Mouse (Mus musculus) embryonic facial prominence, embryonic 10.5 days (tissue): ENCODE results near the gene 4930562C15Rik. TPM values are rescaled to one million over a fixed set of nuclear protein-coding genes. Genes with fewer than 3 reads are reported as not detected.
A peak's percentile ranks its signal among the peaks of the same experiment; 100 is the strongest.

ENCODE experiments used
- DNase-seq: peaks from one replicate; pipeline ENCODE4 v3.0.0-alpha.2; 2017; ENCODE audit warnings: low spot score
- H3K27ac ChIP-seq: fragments of 300-500 bp; sonication (generic); replicated peaks from 2 replicates; pipeline ENCODE4 v1.5.1; 2016; ENCODE audit warnings: mild to moderate bottlenecking
- H3K27me3 ChIP-seq: fragments of 300-500 bp; sonication (generic); replicated peaks from 2 replicates; pipeline ENCODE4 v1.6.1; 2016; ENCODE audit warnings: low read depth, mild to moderate bottlenecking; ENCODE audit not compliant: poor library complexity, severe bottlenecking
- H3K36me3 ChIP-seq: fragments of 300-500 bp; sonication (generic); replicated peaks from 2 replicates; pipeline ENCODE4 v1.6.1; 2016; ENCODE audit warnings: mild to moderate bottlenecking, moderate library complexity
- H3K4me1 ChIP-seq: fragments of 300-500 bp; sonication (generic); 2 replicates; pipeline ENCODE4 v1.6.1; 2016
- H3K4me3 ChIP-seq: fragments of 300-500 bp; sonication (generic); 2 replicates; pipeline ENCODE4 v1.5.1; 2016; ENCODE audit warnings: mild to moderate bottlenecking, moderate library complexity
- H3K9me3 ChIP-seq: fragments of 300-500 bp; sonication (generic); 2 replicates; pipeline ENCODE4 v1.6.1; 2016; ENCODE audit warnings: mild to moderate bottlenecking
- WGBS: fragments of 180-500 bp; shearing (Covaris S2); methylation state at CpG from one replicate; pipeline ENCODE4 v1.1.7; 2016; 5-methylcytosine and 5-hydroxymethylcytosine counted together
- polyA plus RNA-seq: library from polyadenylated mRNA; unstranded; fragments of >200 nt; fragmentation: Nextera tagmentation; extraction: Ambion mirVana; gene quantifications from 2 replicates; pipeline ENCODE4 v1.2.1, GENCODE M21; 2016

4930562C15Rik gene
- polyA plus RNA-seq, 1 experiment from 2014 or later: 0.66 TPM

GRCm38 (mm10) chr16:4881400-4882351 lies 46.5 kb downstream of the 4930562C15Rik start:
- WGBS: 80% methylated on average over 10 of the region's 10 CpGs
- peak overlapping the region; percentile 97 for H3K27ac ChIP-seq
- no peaks in the 10 kb centered on the region for H3K9me3 ChIP-seq
- peak overlapping the region; percentile 95 for H3K4me3 ChIP-seq
- H3K36me3 ChIP-seq: peaks cover 7% of the 10 kb centered on the region
- peak; percentile 27 for DNase-seq
- no peaks in the 10 kb centered on the region for H3K27me3 ChIP-seq
- H3K4me1 ChIP-seq: peaks cover 43% of the 10 kb centered on the region

DNA sequence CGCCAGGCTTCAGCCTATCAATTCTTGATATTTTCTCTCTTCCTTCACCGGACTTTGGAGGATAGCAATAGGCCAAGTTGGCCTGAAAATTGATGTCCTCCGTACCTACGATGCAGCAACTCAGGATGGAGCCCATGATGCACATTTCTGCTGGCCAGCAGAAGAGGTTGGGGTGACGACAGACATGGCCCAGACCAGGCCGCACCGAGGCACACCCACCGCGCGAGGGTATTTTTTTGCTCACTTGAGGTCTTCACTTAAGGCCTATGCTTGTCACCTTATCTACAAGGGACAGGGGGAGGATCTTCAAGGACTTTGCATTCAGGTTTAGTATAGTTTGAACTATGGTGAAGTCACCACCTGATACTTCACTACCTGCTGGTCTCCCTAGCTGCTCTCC lies 49.7 kb downstream of the 4930562C15Rik start:
- Histone ChIP-seq H3K4me3 (peak overlapping the region; percentile 79), H3K4me1 (peaks cover 41% of the 10 kb centered on the region), H3K27me3 (no peaks in the 10 kb centered on the region), H3K27ac (peak overlapping the region; percentile 93), H3K9me3 (no peaks in the 10 kb centered on the region), H3K36me3 (no peaks in the 10 kb centered on the region; the same call in 1 of the 2 replicates)
- 88% methylated on average over 10 of the region's 10 CpGs for WGBS
- DNase-seq: no peak

- H3K4me1 ChIP-seq: peaks cover 37% of the 10 kb centered on the region
- DNase-seq: peak; percentile 96
- H3K4me3 ChIP-seq: peak within 1 kb of the TSS; percentile 79
- no peaks in the 10 kb centered on the region for H3K27me3 ChIP-seq
- H3K9me3 ChIP-seq: no peaks in the 10 kb centered on the region
- H3K36me3 ChIP-seq: peaks cover 3% of the 10 kb centered on the region; the same call in 1 of the 2 replicates
- peak within 1 kb of the TSS; percentile 93 for H3K27ac ChIP-seq
- under 1% methylated on average over 74 of the region's 74 CpGs for WGBS
These were observed 50.8 kb downstream of the 4930562C15Rik start, which contains the start of gene Mgrn1 for GRCm38 (mm10) chr16:4885760-4886689. Gene Mgrn1 (plus strand): TSS chr16:4886249.

- Histone ChIP-seq H3K27me3 (no peaks in the 10 kb centered on the region), H3K9me3 (no peaks in the 10 kb centered on the region), H3K4me1 (peaks cover 31% of the 10 kb centered on the region), H3K36me3 (peaks cover 6% of the 10 kb centered on the region; the same call in 1 of the 2 replicates), H3K4me3 (peak overlapping the region; percentile 79), H3K27ac (peak overlapping the region; percentile 93)
- DNase-seq: no peak
- under 1% methylated on average over 8 of the region's 8 CpGs for WGBS
These were observed 51.4 kb downstream of the 4930562C15Rik start for GRCm38 (mm10) chr16:4886690-4887020.

DNA sequence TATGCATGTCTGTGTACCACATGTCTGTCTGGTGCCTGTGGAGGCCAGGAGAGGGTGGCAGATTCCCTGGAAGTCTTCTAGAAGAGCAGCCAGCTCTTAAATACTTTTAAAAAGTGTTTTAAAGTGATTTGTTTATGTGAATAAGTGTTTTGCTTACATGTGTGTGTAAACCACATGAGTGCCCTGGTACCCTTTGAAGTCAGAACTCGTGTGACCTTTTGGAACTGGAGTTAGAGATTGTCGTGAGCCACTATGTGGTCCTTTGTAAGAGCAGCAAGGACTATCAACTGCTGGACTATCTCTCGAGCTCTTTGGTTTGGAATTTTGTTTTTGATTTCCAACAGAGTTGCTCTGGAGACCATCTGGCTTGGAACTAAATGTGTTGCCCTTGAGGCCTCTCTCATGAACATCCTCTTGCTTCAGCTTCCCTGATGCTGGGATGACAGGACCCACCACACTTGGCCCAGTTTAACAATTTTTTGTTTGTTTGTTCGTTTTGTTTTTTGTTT lies 55.0 kb downstream of the 4930562C15Rik start:
- WGBS: 72% methylated on average over 4 of the region's 4 CpGs
- Histone ChIP-seq H3K9me3 (no peaks in the 10 kb centered on the region), H3K4me1 (peaks cover 28% of the 10 kb centered on the region), H3K27ac (no peak overlapping the region), H3K4me3 (no peak overlapping the region), H3K36me3 (peaks cover 9% of the 10 kb centered on the region; the same call in 1 of the 2 replicates), H3K27me3 (no peaks in the 10 kb centered on the region)
- DNase-seq: no peak

DNA sequence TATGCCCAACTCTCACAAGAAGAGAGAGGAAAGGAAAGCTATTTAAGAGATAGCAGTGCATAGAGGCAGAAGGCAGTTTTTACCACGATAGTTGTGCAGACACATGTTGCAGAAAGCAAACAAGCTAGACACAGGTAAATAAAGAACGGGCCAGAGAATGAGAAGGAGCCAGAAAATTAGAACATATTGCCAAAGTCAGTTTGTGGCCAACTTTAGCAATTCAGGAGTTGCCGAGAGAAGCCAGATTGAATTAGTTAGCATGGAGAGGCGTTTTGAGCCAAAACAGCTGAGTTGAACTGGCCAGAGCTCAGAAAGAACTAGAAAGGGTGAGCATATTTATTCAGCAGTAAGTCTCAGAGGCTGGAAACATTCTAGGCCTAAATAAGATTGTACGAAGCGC lies 57.0 kb downstream of the 4930562C15Rik start:
- Histone ChIP-seq H3K27me3 (no peaks in the 10 kb centered on the region), H3K9me3 (no peaks in the 10 kb centered on the region), H3K4me1 (peaks cover 24% of the 10 kb centered on the region), H3K4me3 (no peak overlapping the region), H3K27ac (no peak overlapping the region), H3K36me3 (peaks cover 9% of the 10 kb centered on the region; the same call in 1 of the 2 replicates)
- 93% methylated on average over 6 of the region's 6 CpGs for WGBS
- DNase-seq: no peak

DNA sequence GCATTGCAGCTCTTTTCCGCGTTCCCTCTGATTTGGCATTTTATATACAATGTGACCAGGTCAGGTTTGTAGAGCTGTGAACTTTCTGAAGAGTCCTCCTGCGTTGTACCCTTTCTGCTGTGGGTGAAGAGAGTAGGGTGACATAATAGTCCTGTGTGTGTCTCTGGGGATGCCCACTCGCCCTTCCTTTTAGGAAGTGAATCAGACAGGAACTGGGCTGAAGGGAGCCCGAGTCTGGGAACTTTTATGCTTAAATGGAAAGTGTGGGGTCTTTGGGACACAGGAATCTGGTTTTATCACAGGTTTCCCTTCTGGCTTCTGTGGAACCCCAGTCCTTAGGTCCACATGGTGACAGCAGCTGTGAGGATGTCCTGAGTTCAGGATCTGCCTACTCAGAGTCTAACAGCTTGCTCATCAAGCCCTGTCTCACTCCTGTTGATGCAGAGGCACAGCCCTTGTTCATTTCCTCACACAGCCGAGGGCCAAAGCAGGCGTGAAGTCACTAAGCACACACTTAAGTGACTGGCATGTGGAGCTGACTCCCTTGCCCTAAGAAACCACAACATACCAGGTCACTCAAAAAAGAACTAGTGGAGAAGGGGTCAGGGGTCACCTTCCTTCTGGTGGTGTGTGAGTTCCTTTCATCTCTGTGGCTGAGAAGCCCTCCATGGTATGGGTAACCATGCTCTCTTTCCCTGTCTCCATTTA lies 59.1 kb downstream of the 4930562C15Rik start:
- Histone ChIP-seq H3K27me3 (no peaks in the 10 kb centered on the region), H3K36me3 (peaks cover 9% of the 10 kb centered on the region; the same call in 1 of the 2 replicates), H3K4me1 (peaks cover 14% of the 10 kb centered on the region; the same call in 1 of the 2 replicates), H3K9me3 (no peaks in the 10 kb centered on the region), H3K27ac (no peak overlapping the region; the same call in 1 of the 2 replicates), H3K4me3 (no peak overlapping the region)
- 80% methylated on average over 7 of the region's 7 CpGs for WGBS
- no peak for DNase-seq

- Histone ChIP-seq H3K27me3 (no peaks in the 10 kb centered on the region), H3K27ac (no peak overlapping the region), H3K36me3 (peaks cover 3% of the 10 kb centered on the region; the same call in 1 of the 2 replicates), H3K4me1 (peaks cover 20% of the 10 kb centered on the region), H3K9me3 (no peaks in the 10 kb centered on the region), H3K4me3 (no peak overlapping the region)
- no peak for DNase-seq
- WGBS: 75% methylated on average over 5 of the region's 5 CpGs
These were observed 61.2 kb downstream of the 4930562C15Rik start for GRCm38 (mm10) chr16:4896249-4897027.

DNA sequence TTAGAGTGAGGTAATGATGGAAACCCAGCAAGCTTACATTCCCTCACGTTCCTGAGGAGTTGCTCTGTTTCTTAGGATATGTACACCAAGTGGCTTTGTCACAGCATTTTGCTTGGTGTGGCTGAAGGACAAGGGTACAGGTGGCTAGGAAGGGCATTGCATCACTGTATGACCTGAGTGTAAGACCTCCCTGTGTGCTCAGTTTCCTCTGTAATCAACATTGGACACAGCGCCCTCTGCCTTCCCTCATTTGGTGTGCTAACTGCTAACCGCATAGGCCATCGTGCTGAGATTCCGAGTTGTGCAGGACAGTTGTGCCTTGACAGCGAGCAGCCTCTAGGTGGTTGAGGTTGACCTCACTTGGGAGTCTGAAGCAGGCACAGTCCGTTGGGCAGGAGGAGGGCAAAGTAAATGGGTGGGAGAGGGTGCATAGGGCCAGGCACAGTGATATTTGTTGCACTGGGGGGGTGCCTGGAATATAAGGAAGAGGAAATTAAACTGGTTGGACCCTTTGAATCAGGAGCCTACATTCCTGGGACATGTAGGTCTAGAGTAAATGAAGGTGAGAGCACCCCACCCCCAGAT lies 62.0 kb downstream of the 4930562C15Rik start:
- Histone ChIP-seq H3K36me3 (peaks cover 3% of the 10 kb centered on the region; the same call in 1 of the 2 replicates), H3K4me3 (no peak overlapping the region), H3K27ac (no peak overlapping the region), H3K4me1 (peaks cover 21% of the 10 kb centered on the region), H3K9me3 (no peaks in the 10 kb centered on the region), H3K27me3 (no peaks in the 10 kb centered on the region)
- WGBS: 56% methylated on average over 7 of the region's 7 CpGs
- DNase-seq: no peak

GRCm38 (mm10) chr16:4898881-4899280 lies 63.7 kb downstream of the 4930562C15Rik start:
- Histone ChIP-seq H3K27ac (no peak overlapping the region), H3K36me3 (no peaks in the 10 kb centered on the region), H3K4me1 (peaks cover 24% of the 10 kb centered on the region), H3K27me3 (no peaks in the 10 kb centered on the region), H3K9me3 (no peaks in the 10 kb centered on the region), H3K4me3 (no peak overlapping the region)
- no peak for DNase-seq
- 89% methylated on average over 6 of the region's 6 CpGs for WGBS

- H3K9me3 ChIP-seq: no peaks in the 10 kb centered on the region
- no peak overlapping the region for H3K4me3 ChIP-seq
- H3K4me1 ChIP-seq: peaks cover 22% of the 10 kb centered on the region
- H3K27ac ChIP-seq: no peak overlapping the region
- no peaks in the 10 kb centered on the region for H3K36me3 ChIP-seq
- H3K27me3 ChIP-seq: no peaks in the 10 kb centered on the region
- WGBS: 90% methylated on average over 2 of the region's 2 CpGs
- DNase-seq: no peak
These were observed 64.5 kb downstream of the 4930562C15Rik start for GRCm38 (mm10) chr16:4899711-4900110.
